ENCODE assay signal across 18 mouse cellular contexts in genomic region chr7:54333142-54333541, GRCm38 (mm10).
"Had no signal": no experiment of that assay in that cellular context is flagged by ENCODE, and none has a peak within 500 bp of the region (broad histone marks: within the 10 kb centered on the region; RNA-seq: fewer than 3 reads in every experiment).

No protein-coding gene starts in this region.

- H3K27ac ChIP-seq: liver, embryonic 15.5 days; lung, embryonic 15.5 days; macrophage; neural tube, embryonic 12.5 days; stomach, embryonic 15.5 days; stomach, postnatal 0 days had no signal

- H3K36me3 ChIP-seq: liver, embryonic 15.5 days; lung, embryonic 15.5 days; neural tube, embryonic 12.5 days; stomach, embryonic 15.5 days had no signal

- H3K9ac ChIP-seq: liver, embryonic 15.5 days; liver, postnatal 0 days; lung, embryonic 15.5 days; neural tube, embryonic 12.5 days; stomach, embryonic 15.5 days had no signal

- H3K4me1 ChIP-seq: liver, embryonic 15.5 days; lung, embryonic 15.5 days; megakaryocyte, embryonic 14.5 days; neural tube, embryonic 12.5 days; stomach, embryonic 15.5 days had no signal

- DNase-seq: liver, postnatal 0 days; lung, adult 2 months; lung, postnatal 14 days; lung, postnatal 36 days; right cerebral cortex, postnatal 14 days; thymus, adult 2 months; thymus, postnatal 25 days; thymus, postnatal 4 days had no signal

- H3K27me3 ChIP-seq: liver, embryonic 15.5 days; lung, embryonic 15.5 days; megakaryocyte, embryonic 14.5 days; neural tube, embryonic 12.5 days; stomach, embryonic 15.5 days had no signal

- ATAC-seq: liver, postnatal 0 days; lung, postnatal 0 days; midbrain, embryonic 16.5 days had no signal

- H3K4me2 ChIP-seq: liver, embryonic 15.5 days; lung, embryonic 15.5 days; midbrain, embryonic 11.5 days; neural tube, embryonic 12.5 days; stomach, embryonic 15.5 days had no signal

- H3K4me3 ChIP-seq: liver, embryonic 15.5 days; lung, embryonic 15.5 days; megakaryocyte, embryonic 14.5 days; neural tube, embryonic 12.5 days; stomach, embryonic 15.5 days had no signal

- H3K9me3 ChIP-seq: liver, embryonic 15.5 days; lung, embryonic 15.5 days; neural tube, embryonic 12.5 days; stomach, embryonic 15.5 days had no signal
